Mouse (Mus musculus) spleen, adult 2 months (tissue): ENCODE measurements at regions not wholly inside any gene's neighbourhood (a gene's known extent, or its start where the extent isn't known, plus 50 kb on each side); places are given as distances from the start of the nearest gene placed in this dataset.

Experiments used
- CTCF ChIP-seq: fragments of 200-500 bp; IDR thresholded peaks from 2 replicates; pipeline ENCODE4 v1.5.1; 2011; ENCODE audit warnings: mild to moderate bottlenecking, inconsistent platforms; ENCODE audit not compliant: insufficient read depth, insufficient read length, insufficient replicate concordance; ENCODE audit errors: extremely low read depth
- POLR2A ChIP-seq: fragments of 200-500 bp; IDR thresholded peaks from 2 replicates; pipeline ENCODE4 v1.6.1; 2011; ENCODE audit warnings: low read depth, low read length, inconsistent platforms

GRCm38 (mm10) chr9:52333884-52334283 lies 165.5 kb upstream of the Zc3h12c start:
- no peak for TF ChIP-seq CTCF
- TF ChIP-seq POLR2A = no peak
